Mouse (Mus musculus) spleen, postnatal 36 days (tissue): Measurements from ENCODE around the gene Kri1.
"Not testable (repeated sequence)": the region's sequence is repeated elsewhere in the genome, so short reads cannot be mapped to it uniquely, and the experiment has no call there.

ENCODE experiments used
- DNase-seq, 2 experiments: peaks; one replicate each; pipeline ENCODE4 v3.0.0; 2022; ENCODE audit warnings: low spot score in 2 of 2, mixed read lengths in 1 of 2

Gene Kri1

DNA sequence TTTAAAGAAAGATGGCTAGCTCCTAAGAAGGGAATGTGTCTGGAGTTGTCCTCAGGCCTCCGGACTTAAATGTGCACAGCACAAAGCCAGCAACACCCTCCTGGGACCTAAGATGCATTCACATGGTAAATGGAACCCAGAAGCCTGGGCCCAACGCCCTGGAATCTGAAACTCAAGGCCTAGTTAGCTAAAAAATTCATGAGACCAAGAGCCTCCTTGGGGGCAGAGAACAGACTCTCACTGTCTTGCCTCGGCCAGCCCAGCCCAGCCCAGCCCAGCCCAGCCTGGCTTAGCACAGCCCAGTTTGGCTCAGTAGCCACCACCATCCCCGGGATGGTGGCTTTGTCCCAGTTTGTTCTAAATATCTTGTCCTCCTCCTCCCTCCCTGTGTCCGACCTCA lies 27.7 kb upstream of the Kri1 start:
- no peak for DNase-seq

DNA sequence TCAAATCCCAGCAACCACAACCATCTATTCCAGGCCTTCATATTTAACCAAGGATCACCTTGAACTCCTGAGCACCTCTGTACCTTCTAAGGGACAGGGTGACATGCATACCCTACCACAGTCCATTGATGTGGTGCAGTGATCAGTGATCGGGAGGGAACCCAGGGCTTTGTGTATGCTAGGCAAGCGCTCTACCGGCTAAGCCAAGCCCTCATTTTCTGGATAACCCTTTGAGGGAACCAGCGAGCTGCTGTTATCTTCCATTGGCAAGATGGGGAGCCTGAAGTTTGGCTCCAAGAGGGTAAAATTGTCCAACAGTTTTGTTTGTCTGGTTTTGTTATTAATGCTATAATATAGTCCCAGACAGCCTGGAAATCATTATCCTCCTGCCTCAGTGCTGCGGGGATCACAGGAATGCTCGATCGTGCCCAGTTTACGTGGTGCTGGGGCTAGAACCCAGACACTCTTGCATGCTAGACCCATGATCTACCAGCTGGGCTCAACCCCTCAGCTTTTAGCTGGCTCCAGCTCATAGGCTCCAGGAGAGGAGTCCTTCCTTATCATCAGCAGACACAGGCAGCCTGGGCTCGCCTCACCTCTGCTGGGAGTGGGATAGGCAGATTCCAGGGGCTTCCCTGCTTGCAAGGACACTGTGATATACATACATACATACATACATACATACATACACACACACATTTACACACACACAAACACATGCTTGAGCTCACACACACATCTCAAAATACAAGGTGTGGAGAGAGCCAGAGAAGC lies 26.8 kb upstream of the Kri1 start:
- no peak for DNase-seq

- DNase-seq: peak; percentile 85 to 89
Measured at GRCm38 (mm10) chr9:21313394-21313793, 25.6 kb upstream of the Kri1 start.

DNA sequence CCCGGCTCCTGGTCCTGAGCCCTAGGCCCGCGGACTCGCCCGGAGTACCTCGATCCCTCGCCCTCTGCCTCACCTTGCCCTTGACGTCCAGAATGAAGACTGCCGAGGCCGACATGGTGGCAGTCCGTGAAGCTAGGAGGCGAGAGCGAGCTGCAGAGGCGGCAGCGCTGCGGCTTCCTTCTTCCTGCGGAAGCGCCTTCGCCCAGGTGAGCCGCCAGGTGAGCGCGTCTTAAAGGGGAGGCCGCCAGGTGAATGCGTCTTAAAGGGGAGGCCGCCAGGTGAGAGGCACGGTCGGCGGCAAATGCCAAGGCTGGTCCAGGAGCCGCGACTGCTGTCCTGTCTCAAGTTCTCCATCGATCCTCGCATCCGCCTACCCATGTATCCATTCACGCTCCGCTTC lies 24.4 kb upstream of the Kri1 start, which contains the start of gene Ap1m2:
Gene Ap1m2 (minus strand): TSS at position 204 of the 400 bp plus-strand sequence.
- DNase-seq: no peak

DNA sequence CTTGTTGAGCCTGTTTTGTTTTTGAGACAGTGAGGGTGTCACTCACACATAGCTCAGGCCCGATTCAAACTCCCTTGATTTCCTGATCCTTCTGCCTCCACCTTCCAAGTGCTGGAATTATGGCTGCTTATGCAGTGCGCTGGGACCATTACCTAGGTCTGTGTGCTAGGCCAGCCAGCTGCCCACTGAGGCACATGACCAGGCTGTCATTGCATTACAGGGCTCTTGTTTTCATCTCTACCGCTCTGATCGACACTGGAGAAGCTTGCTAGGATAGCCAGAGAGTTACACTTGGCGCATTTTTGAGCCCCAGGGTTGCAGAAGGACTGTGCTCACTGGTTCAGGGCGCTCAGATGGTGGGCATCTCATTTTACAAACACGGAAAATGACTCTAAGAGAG lies 23.9 kb upstream of the Kri1 start:
- no peak for DNase-seq

DNA sequence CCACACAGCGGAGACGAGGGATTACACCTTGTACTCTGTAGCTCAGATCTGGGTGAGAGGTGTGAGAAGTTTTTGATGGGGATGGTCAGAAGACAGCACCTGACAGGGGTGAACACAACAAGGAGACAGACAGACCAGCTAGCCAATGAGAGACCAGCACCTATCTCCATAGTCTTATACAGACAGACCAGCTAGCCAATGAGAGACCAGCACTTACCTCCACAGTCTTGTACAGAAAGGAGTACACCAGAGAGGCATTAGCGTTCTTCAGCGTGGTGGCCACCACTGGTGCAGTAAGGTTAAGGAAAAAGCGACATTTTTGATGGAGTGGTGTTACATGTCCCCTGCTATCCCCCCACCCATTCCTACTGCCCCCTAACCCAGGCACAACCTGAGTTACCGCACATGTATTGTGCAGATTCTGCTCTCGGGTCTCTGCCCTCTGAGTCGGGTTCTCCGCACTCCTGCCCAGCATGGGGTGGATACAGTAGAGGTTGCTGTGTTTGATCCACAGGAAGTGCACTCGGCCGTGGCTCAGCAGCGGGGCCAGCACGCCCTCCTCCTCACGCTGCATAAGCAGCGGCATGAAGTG lies 21.5 kb upstream of the Kri1 start:
- peak; percentile 70 to 72 for DNase-seq

DNA sequence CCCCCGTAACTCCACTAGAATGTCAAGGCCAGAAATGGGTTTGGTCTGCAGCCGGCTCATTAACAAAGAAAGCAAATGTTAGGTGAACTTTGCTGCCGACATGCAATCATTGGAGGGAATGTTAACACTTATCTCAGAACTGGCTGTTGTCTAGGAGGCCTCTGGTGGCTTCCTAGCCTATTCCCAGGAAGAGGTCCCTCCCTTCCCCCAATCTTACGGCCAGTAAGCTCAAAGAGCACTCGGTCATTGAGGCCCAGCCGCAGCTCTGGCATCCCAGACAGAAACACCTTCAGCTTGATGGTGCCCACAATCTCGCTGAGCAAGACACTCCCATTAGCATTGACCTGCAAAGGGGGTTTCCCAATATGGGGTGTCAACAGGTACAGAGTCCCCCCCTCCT lies 17.3 kb upstream of the Kri1 start:
- no peak for DNase-seq

GRCm38 (mm10) chr9:21299014-21299413 lies 11.2 kb upstream of the Kri1 start:
- no peak for DNase-seq

DNA sequence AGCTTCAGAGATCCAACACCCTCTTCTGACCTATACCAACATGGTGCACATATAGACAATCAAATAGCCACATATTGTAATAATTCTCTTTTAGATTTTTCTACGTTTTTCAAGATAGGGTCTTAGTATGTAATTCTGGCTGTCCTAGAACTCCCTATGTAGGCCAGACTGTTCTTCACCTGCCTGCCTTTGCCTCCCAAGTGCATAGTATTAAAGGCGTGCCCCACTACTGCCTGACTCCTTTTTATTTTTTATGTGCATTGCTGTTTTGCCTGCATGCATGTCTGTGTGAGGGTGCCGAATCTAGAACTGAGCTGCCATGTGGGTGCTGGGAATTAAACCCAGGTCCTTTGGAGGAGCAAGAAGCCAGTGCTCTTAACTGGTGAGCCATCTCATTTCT lies 4.5 kb upstream of the Kri1 start:
- no peak for DNase-seq

GRCm38 (mm10) chr9:21291868-21292267 lies 4.1 kb upstream of the Kri1 start:
- DNase-seq: not testable (repeated sequence)

DNA sequence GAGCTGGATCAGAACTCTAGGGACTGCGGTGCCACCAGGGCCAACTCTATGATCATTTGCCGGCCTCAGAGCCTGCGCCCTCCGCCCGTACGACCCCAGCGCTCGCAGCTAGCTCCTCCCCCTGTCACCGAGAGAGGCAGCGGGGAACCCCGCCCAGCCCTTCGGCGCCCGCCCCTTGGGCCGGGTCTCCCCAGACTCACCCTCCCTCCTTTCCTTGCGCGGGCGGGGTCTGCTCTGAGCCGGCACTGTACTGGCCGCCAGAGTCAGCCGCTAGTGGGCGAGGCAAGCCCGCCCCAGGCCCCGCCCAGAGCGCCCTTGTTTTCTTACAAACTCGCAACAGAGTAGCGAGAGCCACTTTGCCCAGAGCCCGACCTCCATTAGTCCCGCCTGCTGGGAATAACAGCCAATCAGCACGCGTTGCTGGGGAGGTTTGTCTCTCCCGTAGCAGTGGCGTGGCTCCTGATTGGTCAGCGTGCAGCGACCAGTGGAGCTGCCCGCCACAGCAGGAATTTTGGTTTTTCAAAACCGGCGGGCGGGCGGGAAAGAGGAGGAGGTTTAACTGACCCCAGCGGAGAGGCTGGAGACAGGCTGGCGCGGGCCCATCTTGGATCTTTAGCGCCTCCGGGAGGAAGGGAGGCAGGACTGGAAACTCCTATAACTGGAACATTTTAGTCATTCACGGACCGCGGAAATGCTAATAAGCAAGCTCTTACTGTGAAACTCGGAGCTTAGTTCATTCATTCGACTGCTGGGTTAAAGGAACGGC lies 3.4 kb upstream of the Kri1 start, which contains the start of gene Cdkn2d:
Gene Cdkn2d (minus strand): TSS at position 386 of the 766 bp plus-strand sequence.
- DNase-seq: peak; percentile 100

DNA sequence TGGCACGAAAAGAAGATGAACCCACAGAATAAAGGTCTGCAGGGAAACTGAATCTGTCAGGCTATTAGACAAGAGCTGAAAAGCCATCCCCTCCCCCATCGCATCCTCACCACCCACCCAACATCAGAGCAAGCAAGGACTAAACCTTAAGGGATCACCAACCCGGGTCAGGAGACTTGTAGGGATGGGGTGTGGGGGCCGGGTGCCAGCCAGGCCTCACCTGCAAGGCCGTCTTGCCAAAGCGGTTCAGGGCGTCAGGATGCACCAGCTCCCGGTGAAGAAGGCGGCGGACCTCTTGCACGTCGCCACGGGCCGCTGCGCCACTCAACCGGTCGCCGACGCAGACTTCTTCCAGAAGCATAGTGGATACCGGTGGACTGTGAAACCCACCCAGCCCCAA lies 2.8 kb upstream of the Kri1 start:
- no peak for DNase-seq

DNA sequence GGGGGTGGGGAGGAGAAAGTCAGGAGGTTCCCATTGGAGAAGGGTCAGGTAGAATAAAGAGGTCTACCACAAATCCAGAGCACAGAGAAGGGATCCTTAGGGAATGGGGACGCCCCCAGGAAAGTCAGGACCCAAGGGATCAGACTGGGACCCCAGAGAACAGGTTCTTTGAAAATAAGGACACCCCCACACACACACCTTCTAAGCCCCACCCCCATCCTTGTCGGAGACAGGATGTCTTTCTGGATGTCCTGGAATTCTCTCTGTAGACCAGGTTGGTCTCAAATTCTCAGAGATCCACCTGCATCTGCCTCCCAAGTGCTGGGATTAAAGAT lies 1.5 kb upstream of the Kri1 start:
- DNase-seq: no peak

DNA sequence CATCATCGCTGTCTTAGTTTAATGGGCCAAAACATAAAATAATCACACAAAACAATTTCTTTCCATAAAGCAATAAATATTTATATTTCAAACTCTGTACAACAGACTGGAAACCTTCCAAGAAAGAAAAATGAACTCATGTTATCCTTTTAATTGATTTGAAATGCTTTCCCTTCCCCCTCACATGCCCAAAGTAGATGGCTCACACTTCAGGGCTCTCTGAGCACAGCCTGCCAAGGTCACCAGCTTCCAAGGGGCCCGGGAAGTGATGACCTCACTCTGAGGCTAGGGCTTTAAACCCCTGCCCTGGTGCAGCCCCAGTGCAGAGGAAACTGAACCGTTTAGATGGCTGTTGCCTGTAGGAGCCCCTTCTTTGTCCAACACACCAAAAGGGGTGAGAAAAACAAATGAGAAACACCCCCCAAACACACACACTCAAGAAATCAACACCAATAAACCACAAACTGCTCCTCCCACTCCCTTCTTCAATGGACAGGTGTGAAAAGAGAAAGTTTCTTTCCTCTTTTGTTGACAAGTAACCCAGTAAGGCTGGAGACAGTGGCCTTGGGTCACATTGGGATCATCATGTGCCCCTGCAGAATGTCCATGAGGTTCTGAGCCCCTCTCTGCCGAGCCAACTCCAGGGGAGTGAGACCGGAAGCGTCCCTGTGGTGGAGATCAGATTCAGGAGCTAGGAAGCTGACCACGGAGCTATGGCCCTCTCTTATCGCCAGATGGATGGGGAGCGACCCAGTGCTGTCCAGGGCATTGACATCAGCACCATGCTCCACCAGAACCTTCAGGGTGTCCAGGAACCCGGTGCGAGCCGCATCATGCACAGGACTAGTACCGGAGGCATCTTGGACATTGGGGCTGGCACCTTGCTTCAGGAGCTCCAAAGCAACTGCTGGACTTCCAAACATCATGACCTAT lies 901 bp upstream of the Kri1 start:
- peak; percentile 47 to 56 for DNase-seq

DNA sequence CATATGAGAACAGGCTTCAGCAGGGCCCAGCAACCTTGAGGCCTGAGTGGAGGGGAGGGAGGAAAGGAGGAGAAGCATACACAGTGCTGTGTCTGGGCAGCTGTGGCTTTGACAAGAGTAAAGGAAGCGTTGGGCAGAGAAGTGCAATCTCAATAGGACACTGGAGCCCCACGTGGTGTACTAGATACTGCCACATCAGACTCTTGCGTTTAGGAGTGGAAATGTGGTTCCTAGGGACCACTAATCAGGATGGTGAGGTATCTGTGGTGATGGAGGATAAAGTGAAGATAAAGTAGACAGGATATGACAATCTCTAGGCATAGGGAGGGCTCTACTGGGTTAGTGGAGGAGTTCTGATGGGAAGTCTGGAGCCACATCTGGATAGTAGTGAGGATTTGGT lies 1.0 kb downstream of the Kri1 start:
- DNase-seq: no peak

GRCm38 (mm10) chr9:21283994-21284393 lies 3.8 kb downstream of the Kri1 start:
- DNase-seq: no peak

- no peak for DNase-seq
Measured at GRCm38 (mm10) chr9:21283591-21283990, 4.2 kb downstream of the Kri1 start.

- no peak for DNase-seq
Measured at GRCm38 (mm10) chr9:21277776-21278175, 10.0 kb downstream of the Kri1 start.

DNA sequence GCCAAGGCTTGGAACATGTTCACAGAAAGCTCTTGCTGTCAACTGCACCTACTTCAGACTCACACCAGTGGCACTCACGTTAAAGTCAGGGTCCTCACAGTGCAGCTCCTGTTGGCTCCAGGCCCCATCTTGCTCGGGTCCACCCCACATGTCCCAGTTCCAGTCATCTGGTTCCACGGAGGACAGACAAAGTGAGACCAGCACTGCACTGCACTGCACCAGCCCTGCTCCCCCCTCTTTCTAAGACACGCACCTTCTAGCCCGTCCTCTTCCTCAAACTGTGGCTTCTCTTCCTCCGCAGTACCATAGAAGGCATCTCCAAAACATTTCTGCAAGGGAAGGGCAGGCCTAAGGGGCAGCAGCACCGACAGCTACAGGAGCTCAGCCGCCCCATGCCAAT lies 11.5 kb downstream of the Kri1 start:
- no peak for DNase-seq

DNA sequence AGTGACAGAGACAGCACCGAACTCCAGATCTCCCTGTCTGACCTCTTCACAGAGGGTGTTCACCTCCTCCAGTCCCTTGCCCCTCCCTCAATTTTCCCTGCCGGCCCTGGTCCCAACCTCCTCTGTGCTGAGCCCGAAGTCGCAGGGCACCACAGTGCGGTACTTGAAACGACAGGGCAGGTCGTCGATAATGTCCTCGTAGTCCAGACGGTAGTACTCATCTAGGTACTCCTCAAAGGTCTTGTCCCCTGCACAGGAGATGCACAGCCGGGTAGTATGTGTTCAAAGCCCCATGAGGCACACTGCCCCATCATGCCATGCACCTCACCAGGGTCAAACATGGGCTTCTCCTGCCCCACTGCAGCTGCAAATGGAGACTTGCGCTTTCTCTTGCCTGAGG lies 12.0 kb downstream of the Kri1 start:
- no peak for DNase-seq

DNA sequence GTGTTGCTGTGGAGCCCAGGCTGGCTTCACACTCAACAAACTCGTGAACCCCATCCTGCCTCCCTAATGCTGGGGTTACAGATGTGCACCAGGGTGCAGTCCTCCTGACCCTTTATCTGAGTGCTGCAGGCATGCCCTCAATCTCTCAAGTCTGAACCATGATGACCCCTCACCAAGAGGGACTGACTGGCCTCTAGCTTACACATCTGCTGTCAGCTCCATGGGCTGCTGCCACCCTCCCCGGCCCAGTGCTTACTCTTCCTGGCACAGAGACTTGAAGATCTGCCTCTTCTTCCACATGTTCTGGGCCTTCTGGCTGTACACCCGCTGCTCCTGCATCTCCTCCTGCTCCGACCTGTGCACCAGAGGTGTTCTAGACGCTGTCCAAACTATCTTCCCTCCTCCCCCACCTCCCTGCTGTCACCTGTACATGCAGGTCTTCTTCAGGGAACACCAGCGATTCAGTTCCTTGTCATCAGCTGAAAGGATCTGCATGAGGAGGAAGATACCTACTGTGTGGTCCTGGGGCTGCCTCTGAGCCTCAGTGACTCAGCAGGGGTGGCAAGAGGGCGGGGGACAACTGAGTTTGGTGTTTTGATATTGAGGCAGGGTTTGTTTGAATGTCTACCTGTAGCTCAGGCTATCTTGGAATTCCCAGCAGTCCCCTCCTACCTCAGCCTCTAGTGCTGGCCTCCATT lies 12.6 kb downstream of the Kri1 start:
- DNase-seq: no peak
